Mouse (Mus musculus) c-Kit-positive CD71-positive TER-119-positive erythroid progenitor cells, embryonic 14.5 days (primary cell): Measurements from ENCODE around the gene Plk4.
"Not testable (repeated sequence)": the region's sequence is repeated elsewhere in the genome, so short reads cannot be mapped to it uniquely, and the experiment has no call there.

Source experiments
- DNase-seq: peaks from one replicate; pipeline ENCODE4 v3.0.0-alpha.2; 2013; ENCODE audit warnings: low spot score

The Plk4 gene

GRCm38 (mm10) chr3:40799530-40800372 is at the start of gene Plk4:
TSS of gene Plk4 (plus strand) at chr3:40800019.
- peak; percentile 97 for DNase-seq

- no peak for DNase-seq
Observed at GRCm38 (mm10) chr3:40760746-40761145, 39.1 kb upstream of the Plk4 start.

GRCm38 (mm10) chr3:40761312-40761711 is 38.5 kb upstream of the Plk4 start:
- DNase-seq, result no peak

- DNase-seq, result no peak
Observed at GRCm38 (mm10) chr3:40793783-40794182, 6.0 kb upstream of the Plk4 start.

- no peak for DNase-seq
Observed at GRCm38 (mm10) chr3:40798054-40798453, 1.8 kb upstream of the Plk4 start.

- peak; percentile 80 for DNase-seq
Observed at GRCm38 (mm10) chr3:40798500-40798899, 1.3 kb upstream of the Plk4 start.

- DNase-seq, result peak; percentile 55
Observed at GRCm38 (mm10) chr3:40800373-40800823, 579 bp downstream of the Plk4 start.

- DNase-seq, result no peak
Observed at GRCm38 (mm10) chr3:40806871-40807270, 7.1 kb downstream of the Plk4 start.

- no peak for DNase-seq
Observed at GRCm38 (mm10) chr3:40808686-40809085, 8.9 kb downstream of the Plk4 start.

GRCm38 (mm10) chr3:40809894-40810293 is 10.1 kb downstream of the Plk4 start:
- no peak for DNase-seq

GRCm38 (mm10) chr3:40813275-40813674 is 13.5 kb downstream of the Plk4 start:
- DNase-seq, result no peak

- not testable (repeated sequence) for DNase-seq
Observed at GRCm38 (mm10) chr3:40845521-40845920, 45.7 kb downstream of the Plk4 start.

GRCm38 (mm10) chr3:40846473-40846956 is 46.7 kb downstream of the Plk4 start, which contains the start of gene Mfsd8:
TSS of gene Mfsd8 (minus strand) at chr3:40846886.
- DNase-seq, result peak; percentile 89

- DNase-seq, result not testable (repeated sequence)
Observed at GRCm38 (mm10) chr3:40846957-40847017, 47.0 kb downstream of the Plk4 start, which contains the start of gene Abhd18. TSS of gene Abhd18 (plus strand) at chr3:40846970.

GRCm38 (mm10) chr3:40847018-40847417 is 47.2 kb downstream of the Plk4 start:
- DNase-seq, result peak; percentile 50

GRCm38 (mm10) chr3:40847936-40848335 is 48.1 kb downstream of the Plk4 start:
- not testable (repeated sequence) for DNase-seq

GRCm38 (mm10) chr3:40853123-40853738 is 53.4 kb downstream of the Plk4 start:
- not testable (repeated sequence) for DNase-seq
